Mouse (Mus musculus) hindbrain, embryonic 15.5 days (tissue): ENCODE measurements around the gene Ldlrap1. TPM values are rescaled to one million over a fixed set of nuclear protein-coding genes. Genes with fewer than 3 reads are reported as not detected.

Experiments used
- ATAC-seq: fragments of 200-750 bp; cut with Nextera tagmentation; 2 replicates; pipeline ENCODE4 v1.8.0; 2017; ENCODE audit warnings: low read depth, moderate number of reproducible peaks, moderate TSS enrichment; ENCODE audit not compliant: low FRiP score
- H3K27ac ChIP-seq: fragments of 300-500 bp; sonication (generic); replicated peaks from 2 replicates; pipeline ENCODE4 v1.5.1; 2015; ENCODE audit warnings: mild to moderate bottlenecking, inconsistent platforms
- H3K27me3 ChIP-seq: fragments of 300-500 bp; sonication (generic); 2 replicates; pipeline ENCODE4 v1.6.1; 2015; ENCODE audit warnings: control low read depth, inconsistent platforms
- H3K36me3 ChIP-seq: fragments of 300-500 bp; sonication (generic); 2 replicates; pipeline ENCODE4 v1.6.1; 2015; ENCODE audit warnings: control low read depth, inconsistent platforms
- H3K4me1 ChIP-seq: fragments of 300-500 bp; sonication (generic); replicated peaks from 2 replicates; pipeline ENCODE4 v1.6.1; 2015; ENCODE audit warnings: control low read depth, inconsistent platforms
- H3K4me2 ChIP-seq: fragments of 300-500 bp; sonication (generic); 2 replicates; pipeline ENCODE4 v1.6.1; 2015; ENCODE audit warnings: moderate library complexity, mild to moderate bottlenecking, inconsistent platforms
- H3K4me3 ChIP-seq: fragments of 300-500 bp; sonication (generic); 2 replicates; pipeline ENCODE4 v1.5.1; 2015; ENCODE audit warnings: mild to moderate bottlenecking, inconsistent platforms
- H3K9ac ChIP-seq: fragments of 300-500 bp; sonication (generic); 2 replicates; pipeline ENCODE4 v1.6.1; 2015; ENCODE audit warnings: inconsistent platforms
- H3K9me3 ChIP-seq: fragments of 300-500 bp; sonication (generic); 2 replicates; pipeline ENCODE4 v1.6.1; 2016; ENCODE audit warnings: control low read depth, inconsistent platforms
- WGBS: fragments of 180-500 bp; shearing (Covaris S2); methylation state at CpG from one replicate; pipeline ENCODE4 v1.1.7; 2015; 5-methylcytosine and 5-hydroxymethylcytosine counted together
- polyA plus RNA-seq: library from polyadenylated mRNA; unstranded; fragments of >200 nt; fragmentation: Nextera tagmentation; extraction: Ambion mirVana; gene quantifications from 2 replicates; pipeline ENCODE4 v1.2.1, GENCODE M21; 2015

Gene Ldlrap1
- polyA plus RNA-seq, 1 experiment from 2014 or later, result 2.7 TPM

DNA sequence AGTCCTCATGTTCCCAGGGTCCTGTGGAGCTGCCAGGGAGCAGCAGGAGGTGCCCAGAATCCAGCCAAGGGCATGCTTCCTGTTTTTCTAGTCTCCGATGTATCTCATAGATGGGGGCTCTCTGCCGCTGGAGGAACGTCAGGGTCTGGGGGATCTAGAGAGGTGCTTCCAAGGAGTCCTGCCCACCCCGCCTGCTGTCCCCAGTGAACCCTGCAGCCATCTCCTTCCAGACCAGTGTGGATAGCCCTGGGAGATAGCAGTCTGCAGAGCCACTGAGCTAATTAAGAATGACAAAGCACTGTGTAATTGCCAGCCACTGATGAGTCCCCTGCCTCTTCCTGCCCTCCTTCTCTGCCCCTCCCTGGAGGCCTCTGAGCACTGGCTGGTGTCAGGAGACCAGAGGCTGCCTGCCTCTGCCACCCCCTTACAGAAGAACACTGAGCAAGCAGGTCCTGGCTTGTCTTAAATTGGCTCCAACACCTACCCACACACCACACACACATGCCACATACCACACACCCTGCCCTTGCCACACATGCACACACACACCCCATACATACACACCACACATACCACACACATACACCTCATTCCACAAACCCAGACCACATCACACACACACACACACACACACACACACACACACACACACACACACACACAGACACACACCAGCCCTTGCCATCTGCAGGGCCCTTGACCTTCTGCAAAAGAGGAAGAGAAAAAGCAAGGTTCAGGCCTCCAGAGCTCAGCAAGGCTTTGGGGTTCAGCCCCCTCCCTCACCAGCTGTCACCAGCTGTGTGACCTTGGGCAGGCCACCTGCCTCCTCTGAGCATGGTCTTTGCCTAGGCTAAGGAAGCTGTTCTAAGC, 5.2 kb upstream of the Ldlrap1 start:
- 38% methylated on average over 4 of the region's 4 CpGs for WGBS
- Histone ChIP-seq H3K27ac (no peak overlapping the region), H3K36me3 (no peaks in the 10 kb centered on the region), H3K4me3 (no peak overlapping the region), H3K27me3 (peaks cover 14% of the 10 kb centered on the region), H3K4me1 (peaks cover 7% of the 10 kb centered on the region), H3K9ac (no peak overlapping the region), H3K4me2 (no peak overlapping the region), H3K9me3 (no peaks in the 10 kb centered on the region)
- peak; percentile 44 for ATAC-seq

DNA sequence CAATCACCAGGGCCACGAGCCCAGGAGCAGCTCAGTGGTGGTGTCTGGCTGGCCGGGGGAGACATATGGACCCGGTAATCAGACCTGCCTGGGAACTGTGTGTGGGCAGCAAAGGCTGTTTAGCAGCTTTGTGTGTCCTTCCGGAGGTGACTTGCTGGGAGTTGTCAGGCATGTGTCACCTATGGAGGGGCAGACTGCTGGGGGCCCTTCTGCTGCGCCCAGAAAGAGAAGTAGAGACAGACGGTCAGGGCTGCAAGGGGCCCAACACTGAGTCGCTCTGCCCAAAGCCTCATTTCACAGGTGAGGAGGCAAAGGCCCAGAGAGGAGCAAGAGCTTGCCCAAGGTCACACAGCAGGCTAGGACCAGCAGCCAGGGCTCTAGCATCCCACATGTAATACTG, 2.1 kb upstream of the Ldlrap1 start:
- no peak overlapping the region for H3K4me2 ChIP-seq
- no peaks in the 10 kb centered on the region for H3K36me3 ChIP-seq
- no peak for ATAC-seq
- peaks cover 21% of the 10 kb centered on the region for H3K4me1 ChIP-seq
- H3K27me3 ChIP-seq, result peaks cover 33% of the 10 kb centered on the region
- H3K27ac ChIP-seq, result no peak overlapping the region
- H3K9me3 ChIP-seq, result no peaks in the 10 kb centered on the region
- 83% methylated on average over 7 of the region's 7 CpGs for WGBS
- H3K9ac ChIP-seq, result no peak overlapping the region
- no peak overlapping the region for H3K4me3 ChIP-seq

DNA sequence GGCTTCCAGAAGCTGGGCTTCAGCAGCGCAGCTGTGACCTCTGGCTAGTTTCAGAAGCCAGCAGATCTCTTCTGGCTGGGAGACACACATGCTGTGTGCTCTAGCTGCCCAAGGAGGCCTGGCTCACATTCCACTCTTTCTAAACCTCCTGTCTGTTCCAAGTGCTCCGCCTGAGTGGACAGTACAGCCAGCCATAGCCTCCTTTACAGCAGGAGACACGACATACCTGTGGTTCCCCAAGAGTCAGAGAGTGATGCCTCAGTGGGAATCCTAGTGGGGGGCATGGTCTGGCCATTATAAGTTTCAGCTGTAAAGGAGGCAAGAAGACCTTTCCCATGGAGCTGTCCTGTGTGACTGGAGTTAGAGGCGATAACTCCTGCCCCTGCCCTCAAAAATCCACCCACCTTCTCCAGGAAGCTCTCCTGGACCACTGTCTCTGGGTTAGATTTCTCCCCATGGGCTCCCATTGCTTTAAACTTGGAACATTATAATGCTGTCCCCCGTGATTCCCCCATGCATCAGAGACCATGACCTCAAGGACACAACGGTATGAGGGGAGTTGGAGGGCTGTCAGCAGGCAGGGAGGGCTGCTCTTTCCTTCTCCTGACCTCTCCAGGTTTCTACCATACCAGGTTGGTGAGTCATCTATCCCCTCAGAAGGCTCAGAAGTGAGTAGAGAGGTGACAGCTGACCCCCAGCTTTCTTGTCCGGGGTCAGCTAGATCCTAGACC, 1.4 kb upstream of the Ldlrap1 start:
- H3K4me3 ChIP-seq, result no peak overlapping the region
- no peak overlapping the region for H3K27ac ChIP-seq
- WGBS, result 71% methylated on average over 7 of the region's 7 CpGs
- H3K36me3 ChIP-seq, result no peaks in the 10 kb centered on the region
- H3K4me1 ChIP-seq, result peaks cover 21% of the 10 kb centered on the region
- H3K4me2 ChIP-seq, result no peak overlapping the region
- H3K9ac ChIP-seq, result no peak overlapping the region
- no peak for ATAC-seq
- no peaks in the 10 kb centered on the region for H3K9me3 ChIP-seq
- peaks cover 33% of the 10 kb centered on the region for H3K27me3 ChIP-seq

DNA sequence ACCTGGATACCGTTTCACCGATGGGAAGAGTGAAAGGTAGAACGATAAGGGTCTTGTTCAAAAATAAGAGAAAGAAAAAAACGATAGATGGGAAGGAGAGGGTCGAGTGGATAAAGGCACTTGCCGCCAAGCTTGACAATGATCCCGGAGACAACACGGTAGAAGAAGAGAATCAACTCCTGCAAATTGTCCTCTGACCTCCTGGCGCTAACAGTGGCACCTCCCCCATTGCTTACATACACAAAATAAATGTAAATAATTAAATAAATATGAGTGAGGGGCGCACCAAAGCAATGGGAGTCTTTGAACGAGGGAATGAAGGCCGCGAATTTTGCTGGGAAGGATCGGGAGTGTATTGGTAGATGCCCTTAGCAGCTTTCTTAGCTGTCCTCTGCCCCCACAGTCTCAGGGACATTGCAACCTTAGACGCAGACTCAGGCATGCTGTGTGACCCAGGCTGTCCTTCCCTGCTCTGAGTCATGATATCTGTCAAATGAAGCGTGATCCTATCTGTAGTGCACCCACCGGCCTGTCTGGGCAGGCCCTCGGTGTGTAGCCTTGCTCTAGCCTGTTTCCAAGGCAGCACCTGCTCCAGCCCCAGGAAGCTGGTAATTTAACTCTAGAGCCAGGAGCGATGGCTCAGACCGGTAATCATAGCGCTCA, 533 bp upstream of the Ldlrap1 start:
- no peaks in the 10 kb centered on the region for H3K9me3 ChIP-seq
- peaks cover 33% of the 10 kb centered on the region for H3K27me3 ChIP-seq
- H3K9ac ChIP-seq, result peak overlapping the region; percentile 31
- no peak overlapping the region for H3K27ac ChIP-seq
- peak overlapping the region; percentile 78 for H3K4me2 ChIP-seq
- no peaks in the 10 kb centered on the region for H3K36me3 ChIP-seq
- H3K4me3 ChIP-seq, result peak overlapping the region; percentile 43
- ATAC-seq, result no peak
- peaks cover 21% of the 10 kb centered on the region for H3K4me1 ChIP-seq
- 10% methylated on average over 21 of the region's 21 CpGs for WGBS

DNA sequence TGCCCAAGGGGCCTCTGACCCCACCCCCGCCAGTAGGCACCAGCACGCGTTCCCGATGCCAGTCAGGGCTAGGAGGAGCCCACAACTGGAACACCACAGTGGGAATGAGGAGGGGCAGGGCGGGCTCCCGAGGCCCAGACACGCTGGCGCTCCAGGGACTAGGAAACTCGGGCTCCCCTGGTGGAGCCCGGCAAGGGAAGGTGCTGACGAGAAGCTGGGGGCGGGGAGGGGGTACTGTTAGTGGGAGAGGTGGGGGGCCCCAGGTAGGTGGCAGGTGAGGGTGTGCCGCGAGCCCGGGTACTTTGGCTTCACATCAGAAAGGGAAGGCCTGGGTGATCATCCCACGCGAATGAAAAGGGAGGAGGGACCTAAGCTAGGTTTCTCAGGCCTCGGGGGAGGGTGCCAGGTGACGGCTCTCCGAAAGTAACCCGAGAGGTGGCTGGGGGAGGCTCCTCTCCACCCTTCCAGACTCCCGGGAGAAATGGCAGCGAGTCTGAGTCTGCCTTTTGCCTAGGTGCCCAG, 859 bp downstream of the Ldlrap1 start:
- Histone ChIP-seq H3K4me1 (peaks cover 21% of the 10 kb centered on the region), H3K27me3 (peaks cover 33% of the 10 kb centered on the region), H3K36me3 (no peaks in the 10 kb centered on the region), H3K4me2 (peak overlapping the region; percentile 78), H3K27ac (no peak overlapping the region), H3K9me3 (no peaks in the 10 kb centered on the region), H3K9ac (peak overlapping the region; percentile 31; the same call in 1 of the 2 replicates), H3K4me3 (peak overlapping the region; percentile 43)
- 0 out of 2 replicates have a peak, but pooled peaks have one; percentile 9 for ATAC-seq
- WGBS, result 3% methylated on average over 23 of the region's 23 CpGs

DNA sequence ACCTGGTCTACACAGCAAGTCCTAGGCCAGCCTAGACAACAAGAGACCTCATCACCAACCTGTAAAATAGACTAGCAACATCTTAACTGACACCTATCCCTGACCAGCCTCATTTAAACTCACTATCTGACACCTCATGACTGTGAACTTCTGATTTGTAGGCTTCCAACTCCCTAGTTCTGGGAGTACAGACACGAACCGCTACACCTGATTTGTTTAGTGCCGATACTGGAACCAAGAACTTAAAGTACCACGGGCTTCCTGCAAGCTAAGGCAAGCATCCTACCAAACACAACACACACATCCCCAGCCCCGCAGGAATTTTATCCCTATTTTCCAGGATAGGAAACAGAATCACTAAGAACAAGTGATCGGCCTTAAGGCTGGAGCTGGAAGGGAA, 1.5 kb downstream of the Ldlrap1 start:
- Histone ChIP-seq H3K4me2 (no peak overlapping the region), H3K9me3 (no peaks in the 10 kb centered on the region), H3K4me3 (no peak overlapping the region), H3K9ac (no peak overlapping the region), H3K27ac (no peak overlapping the region), H3K36me3 (no peaks in the 10 kb centered on the region), H3K4me1 (peaks cover 21% of the 10 kb centered on the region), H3K27me3 (peaks cover 33% of the 10 kb centered on the region)
- no peak for ATAC-seq
- 74% methylated on average over 6 of the region's 6 CpGs for WGBS

DNA sequence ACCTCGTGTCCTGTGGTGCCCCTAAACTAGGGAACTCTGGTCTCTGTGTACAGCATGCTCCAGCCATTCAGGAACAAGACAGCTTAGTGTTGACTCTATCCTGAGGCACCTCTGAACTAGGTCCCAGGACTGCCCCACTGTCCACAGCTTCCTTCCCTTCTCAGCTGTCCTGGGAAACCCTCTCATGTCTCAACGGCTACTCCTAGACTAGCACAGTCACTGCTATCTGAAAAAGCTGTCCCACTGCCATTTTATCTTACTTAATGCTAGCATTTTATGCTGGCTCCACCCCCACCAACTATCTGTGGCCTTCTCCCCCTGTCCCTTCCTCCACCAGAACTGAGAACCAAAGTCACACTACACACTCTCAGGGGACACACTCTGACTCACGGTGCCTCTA, 3.5 kb downstream of the Ldlrap1 start:
- ATAC-seq, result no peak
- H3K4me3 ChIP-seq, result no peak overlapping the region
- H3K27ac ChIP-seq, result no peak overlapping the region
- H3K4me2 ChIP-seq, result no peak overlapping the region
- no peaks in the 10 kb centered on the region for H3K9me3 ChIP-seq
- no peak overlapping the region for H3K9ac ChIP-seq
- peaks cover 21% of the 10 kb centered on the region for H3K4me1 ChIP-seq
- H3K27me3 ChIP-seq, result peaks cover 30% of the 10 kb centered on the region
- H3K36me3 ChIP-seq, result no peaks in the 10 kb centered on the region
- WGBS, result 78% methylated on average over 3 of the region's 3 CpGs

DNA sequence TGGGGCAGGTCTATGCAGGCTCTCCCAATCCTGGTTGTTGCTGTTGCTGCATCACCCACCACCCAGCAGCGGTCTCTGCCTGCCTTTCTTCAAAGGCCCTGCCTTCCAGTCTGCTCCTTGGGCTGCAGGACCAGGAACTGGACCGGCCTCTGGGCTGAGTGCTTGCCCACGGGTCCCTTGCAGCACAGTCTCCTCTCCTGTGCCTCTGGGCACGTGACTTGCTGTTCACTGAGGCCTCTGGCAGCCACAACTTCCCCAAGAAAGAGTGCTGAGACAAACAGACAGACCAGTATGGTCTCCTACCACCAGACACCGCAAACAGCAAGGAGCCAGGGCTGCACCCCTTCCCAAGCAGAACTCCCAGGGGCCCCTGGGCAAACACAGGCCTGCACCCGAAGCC, 5.5 kb downstream of the Ldlrap1 start:
- Histone ChIP-seq H3K27me3 (peaks cover 19% of the 10 kb centered on the region), H3K27ac (no peak overlapping the region), H3K9me3 (no peaks in the 10 kb centered on the region), H3K4me2 (no peak overlapping the region), H3K4me1 (peaks cover 7% of the 10 kb centered on the region), H3K4me3 (no peak overlapping the region), H3K9ac (no peak overlapping the region), H3K36me3 (no peaks in the 10 kb centered on the region)
- 82% methylated on average over 6 of the region's 6 CpGs for WGBS
- no peak for ATAC-seq

DNA sequence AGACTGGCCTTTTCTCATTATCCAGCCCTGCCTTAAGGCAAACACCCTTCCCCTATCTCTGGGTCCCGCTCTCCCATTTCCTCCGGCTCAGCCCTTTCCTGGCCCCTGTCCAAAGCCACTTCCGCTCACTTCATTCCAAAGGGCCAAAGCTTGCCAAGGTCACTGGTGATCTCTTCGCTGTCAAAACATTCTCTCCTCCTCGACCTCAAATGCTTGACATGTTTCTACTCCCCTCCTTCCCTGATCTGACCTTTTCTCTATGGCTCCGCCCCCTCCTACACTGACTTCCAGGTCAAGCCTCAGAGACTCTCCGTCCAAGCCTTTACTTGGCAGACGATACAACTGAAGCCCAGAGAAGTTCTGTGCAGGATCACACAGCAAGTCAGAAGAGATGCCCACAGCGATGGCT, 7.0 kb downstream of the Ldlrap1 start:
- no peak overlapping the region for H3K4me2 ChIP-seq
- peaks cover 4% of the 10 kb centered on the region for H3K27me3 ChIP-seq
- ATAC-seq, result no peak
- no peaks in the 10 kb centered on the region; the same call in 1 of the 2 replicates for H3K4me1 ChIP-seq
- no peak overlapping the region for H3K9ac ChIP-seq
- H3K9me3 ChIP-seq, result no peaks in the 10 kb centered on the region
- WGBS, result 55% methylated on average over 9 of the region's 9 CpGs
- H3K27ac ChIP-seq, result no peak overlapping the region
- no peak overlapping the region for H3K4me3 ChIP-seq
- H3K36me3 ChIP-seq, result no peaks in the 10 kb centered on the region

DNA sequence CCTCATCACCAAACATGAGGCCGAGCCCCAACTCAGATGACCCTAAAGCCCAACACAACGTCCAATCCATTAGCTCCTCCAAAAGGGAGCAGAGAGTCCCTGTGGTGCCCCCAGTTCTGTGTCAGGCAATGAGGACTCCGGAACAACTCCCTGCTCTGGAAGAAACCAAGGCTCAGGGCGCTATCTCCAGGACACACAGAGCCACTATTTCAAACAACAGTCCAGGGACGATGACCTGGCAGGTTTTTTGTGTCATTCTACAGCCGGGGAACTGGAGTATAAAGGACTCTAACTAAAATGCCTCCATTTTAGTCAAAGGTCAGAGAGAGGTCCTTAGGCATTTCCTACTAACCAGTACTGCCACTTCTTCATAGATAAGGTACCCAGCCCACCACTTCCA, 7.5 kb downstream of the Ldlrap1 start:
- H3K27me3 ChIP-seq, result no peaks in the 10 kb centered on the region
- H3K9me3 ChIP-seq, result no peaks in the 10 kb centered on the region
- no peak overlapping the region for H3K4me3 ChIP-seq
- no peak overlapping the region for H3K27ac ChIP-seq
- H3K4me1 ChIP-seq, result no peaks in the 10 kb centered on the region; the same call in 1 of the 2 replicates
- no peak overlapping the region for H3K9ac ChIP-seq
- no peak overlapping the region for H3K4me2 ChIP-seq
- no peaks in the 10 kb centered on the region for H3K36me3 ChIP-seq
- no peak for ATAC-seq
- 80% methylated on average over 6 of the region's 6 CpGs for WGBS

DNA sequence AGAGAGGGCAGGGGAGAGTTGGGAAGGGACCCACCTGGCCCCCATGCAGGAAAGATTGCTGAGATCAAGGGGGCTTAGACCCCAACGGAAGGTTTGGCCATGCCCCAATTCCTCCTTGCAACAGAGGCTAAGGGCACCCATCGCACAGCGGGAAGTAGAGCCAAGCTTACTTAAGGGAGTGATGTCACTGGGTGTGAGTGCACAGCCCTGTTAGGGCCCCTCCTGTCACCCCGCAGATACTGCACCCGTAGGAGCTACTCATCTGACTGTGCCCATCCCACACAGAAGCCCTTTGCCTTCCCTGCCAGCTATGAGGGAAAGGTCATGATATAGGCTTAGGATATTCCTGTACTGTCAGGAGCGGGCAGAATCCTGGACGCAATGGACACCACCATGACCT, 8.3 kb downstream of the Ldlrap1 start:
- no peak overlapping the region for H3K4me3 ChIP-seq
- no peaks in the 10 kb centered on the region for H3K27me3 ChIP-seq
- no peak for ATAC-seq
- H3K36me3 ChIP-seq, result no peaks in the 10 kb centered on the region
- no peak overlapping the region for H3K4me2 ChIP-seq
- WGBS, result over 99% methylated on average over 7 of the region's 7 CpGs
- H3K9me3 ChIP-seq, result no peaks in the 10 kb centered on the region
- H3K9ac ChIP-seq, result no peak overlapping the region
- H3K4me1 ChIP-seq, result peaks cover 2% of the 10 kb centered on the region
- H3K27ac ChIP-seq, result no peak overlapping the region

DNA sequence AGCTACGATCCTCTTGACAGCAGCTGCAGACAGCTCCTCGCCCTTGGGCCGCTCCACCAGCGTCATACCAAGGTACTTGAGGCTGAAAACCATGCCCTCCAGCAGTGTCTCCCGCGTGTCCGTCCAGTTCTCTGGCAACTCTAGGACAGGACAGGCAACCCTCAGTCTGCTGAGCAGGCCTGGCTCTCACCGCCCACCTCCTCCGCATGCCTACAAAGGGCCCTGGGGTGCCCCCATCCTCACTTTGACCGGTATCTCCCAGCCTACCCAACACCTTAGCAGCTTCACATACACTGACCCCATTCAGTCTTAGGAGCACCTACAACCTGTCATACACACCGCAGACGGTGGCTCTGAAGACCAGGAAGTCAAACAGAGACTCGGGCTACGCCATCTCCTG, 8.9 kb downstream of the Ldlrap1 start:
- no peaks in the 10 kb centered on the region for H3K36me3 ChIP-seq
- H3K27me3 ChIP-seq, result no peaks in the 10 kb centered on the region
- H3K27ac ChIP-seq, result no peak overlapping the region
- ATAC-seq, result no peak
- no peak overlapping the region for H3K9ac ChIP-seq
- H3K4me1 ChIP-seq, result peaks cover 8% of the 10 kb centered on the region
- no peaks in the 10 kb centered on the region for H3K9me3 ChIP-seq
- WGBS, result 96% methylated on average over 14 of the region's 14 CpGs
- no peak overlapping the region for H3K4me3 ChIP-seq
- H3K4me2 ChIP-seq, result no peak overlapping the region
